Mouse (Mus musculus): ENCODE measurements around the gene Nr1d1.
A peak's percentile ranks its signal among the peaks of the same experiment; 100 is the strongest.

Nr1d1 gene

DNA sequence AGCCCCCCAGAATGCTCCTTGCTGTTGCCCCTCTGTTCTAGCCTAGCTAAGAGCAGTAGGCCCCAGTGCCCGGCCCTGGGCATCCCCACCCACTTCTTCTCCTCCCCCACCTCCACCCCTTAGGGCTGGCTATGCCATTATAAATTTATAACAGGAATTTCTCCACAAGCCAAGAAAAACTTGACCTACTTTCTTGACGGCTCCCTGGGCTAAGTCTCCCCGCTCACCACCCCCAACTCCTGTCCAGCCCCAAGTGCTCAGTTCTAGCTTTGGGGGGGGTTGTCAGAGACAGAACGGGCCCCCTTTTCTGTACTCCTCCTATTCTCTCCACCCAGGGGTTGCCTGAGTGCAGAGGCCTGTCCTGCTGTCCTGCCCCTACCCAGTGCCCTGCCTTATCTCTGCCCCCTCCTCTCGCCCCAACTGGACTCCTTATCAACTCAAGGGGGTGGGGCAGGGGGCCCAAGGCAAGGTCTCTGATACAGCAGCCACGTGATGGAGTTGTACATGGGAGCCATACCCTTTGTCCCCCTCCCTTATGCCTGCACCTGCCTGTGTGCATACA, 23.8 kb downstream of the Nr1d1 start:
- DNase-seq (ENCODE audit: low spot score), result no peak

- DNase-seq (ENCODE audit: low spot score), result peak; percentile 88
Measured at GRCm38 (mm10) chr11:98750351-98751201, 24.6 kb downstream of the Nr1d1 start.

DNA sequence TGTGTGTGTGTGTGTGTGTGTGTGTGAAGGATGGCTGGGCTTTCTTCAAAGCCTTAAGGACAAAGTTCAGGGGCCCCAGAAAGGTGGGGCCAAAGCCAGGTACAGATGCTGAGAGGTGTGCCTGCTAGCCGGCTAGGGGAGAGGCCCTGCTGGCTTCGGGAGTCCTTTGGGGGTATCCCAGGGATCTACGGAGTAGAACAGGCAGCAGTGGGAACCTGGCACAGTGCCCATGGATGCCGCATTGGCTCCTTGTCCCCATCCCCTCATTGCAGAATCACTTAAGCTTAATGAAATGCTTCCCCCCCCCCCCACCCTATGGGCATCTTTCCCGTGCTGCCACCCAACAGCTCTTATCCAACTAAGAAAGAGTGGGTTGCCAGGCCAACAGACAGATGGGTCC, 25.4 kb downstream of the Nr1d1 start:
- DNase-seq (ENCODE audit: low spot score), result peak; percentile 54

DNA sequence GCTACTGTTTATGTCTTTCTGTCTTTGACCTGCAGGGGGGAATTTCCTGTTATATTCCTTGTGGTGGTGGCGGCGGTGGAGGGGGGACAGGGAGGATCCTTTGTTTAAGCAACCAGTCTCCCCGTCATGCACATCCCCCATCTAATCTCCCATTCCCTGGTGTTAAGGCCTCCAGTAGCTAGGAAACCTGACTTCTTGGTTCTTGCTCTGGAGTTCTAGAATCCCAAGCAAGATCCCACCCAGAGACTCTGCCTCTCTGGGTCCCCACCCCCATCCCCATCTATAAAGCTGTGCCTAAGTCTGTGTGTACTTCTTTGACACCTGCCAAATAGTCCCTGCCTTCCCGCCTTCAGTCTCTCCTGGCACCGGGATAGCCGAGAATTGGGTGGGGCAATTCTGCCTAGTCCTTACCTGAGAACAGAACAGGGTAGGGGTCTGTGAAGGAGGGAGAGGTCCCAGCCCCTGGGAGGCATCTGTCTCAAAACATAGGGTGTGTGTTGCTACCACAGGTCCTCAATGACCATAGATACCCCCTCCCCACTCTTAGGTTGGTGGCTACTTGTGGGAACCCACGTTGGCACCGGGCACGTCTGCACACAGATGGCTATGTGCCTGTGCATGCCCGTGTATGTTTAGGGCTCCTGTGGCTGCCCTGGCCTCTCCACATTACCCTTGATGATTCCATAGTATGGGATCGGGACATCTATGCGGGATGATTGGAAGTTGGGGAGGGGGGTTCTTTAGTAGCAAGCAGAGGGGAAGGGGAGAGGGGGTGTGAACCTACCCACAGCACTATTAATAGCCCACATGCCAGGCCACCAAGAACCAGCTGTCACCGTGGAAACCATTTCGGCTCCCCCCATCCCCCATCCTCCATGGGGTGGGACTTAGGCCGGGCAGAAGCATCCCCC, 26.4 kb downstream of the Nr1d1 start:
- DNase-seq (ENCODE audit: low spot score), result peak; percentile 57

DNA sequence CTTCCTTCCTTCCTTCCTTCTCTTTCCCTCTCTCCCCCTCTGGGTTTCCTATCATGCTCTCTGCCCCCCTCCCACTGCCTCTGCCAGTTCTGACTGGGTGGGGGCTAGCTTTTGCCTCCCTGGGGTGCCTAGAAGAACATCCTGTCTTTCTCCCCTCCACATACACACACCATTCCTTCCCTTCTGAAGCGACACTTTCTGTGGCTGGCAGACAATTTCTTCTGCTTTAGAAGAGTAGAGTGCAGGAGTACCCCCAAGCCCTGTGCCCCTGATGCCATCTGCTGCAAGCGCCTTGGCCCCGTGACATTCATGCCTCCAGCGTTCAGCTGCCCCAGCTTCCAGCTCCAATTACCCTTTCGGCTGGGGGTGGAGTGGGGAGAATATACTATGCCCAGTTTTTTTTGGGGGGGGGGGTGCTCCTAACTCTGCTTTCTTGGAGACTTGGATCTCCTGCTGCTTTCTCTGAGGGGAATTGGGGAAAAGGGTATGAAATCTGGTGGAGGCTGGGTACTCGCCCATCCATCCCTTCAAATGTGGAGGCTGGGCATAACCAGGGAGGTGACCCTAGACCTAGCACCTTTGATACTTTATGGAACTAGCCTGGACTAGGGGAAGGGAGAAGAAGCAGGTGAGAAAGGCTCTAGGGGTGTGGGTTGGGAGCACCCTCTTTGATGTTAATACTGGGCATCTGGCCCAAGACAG, 27.2 kb downstream of the Nr1d1 start:
- DNase-seq (ENCODE audit: low spot score), result peak; percentile 32

DNA sequence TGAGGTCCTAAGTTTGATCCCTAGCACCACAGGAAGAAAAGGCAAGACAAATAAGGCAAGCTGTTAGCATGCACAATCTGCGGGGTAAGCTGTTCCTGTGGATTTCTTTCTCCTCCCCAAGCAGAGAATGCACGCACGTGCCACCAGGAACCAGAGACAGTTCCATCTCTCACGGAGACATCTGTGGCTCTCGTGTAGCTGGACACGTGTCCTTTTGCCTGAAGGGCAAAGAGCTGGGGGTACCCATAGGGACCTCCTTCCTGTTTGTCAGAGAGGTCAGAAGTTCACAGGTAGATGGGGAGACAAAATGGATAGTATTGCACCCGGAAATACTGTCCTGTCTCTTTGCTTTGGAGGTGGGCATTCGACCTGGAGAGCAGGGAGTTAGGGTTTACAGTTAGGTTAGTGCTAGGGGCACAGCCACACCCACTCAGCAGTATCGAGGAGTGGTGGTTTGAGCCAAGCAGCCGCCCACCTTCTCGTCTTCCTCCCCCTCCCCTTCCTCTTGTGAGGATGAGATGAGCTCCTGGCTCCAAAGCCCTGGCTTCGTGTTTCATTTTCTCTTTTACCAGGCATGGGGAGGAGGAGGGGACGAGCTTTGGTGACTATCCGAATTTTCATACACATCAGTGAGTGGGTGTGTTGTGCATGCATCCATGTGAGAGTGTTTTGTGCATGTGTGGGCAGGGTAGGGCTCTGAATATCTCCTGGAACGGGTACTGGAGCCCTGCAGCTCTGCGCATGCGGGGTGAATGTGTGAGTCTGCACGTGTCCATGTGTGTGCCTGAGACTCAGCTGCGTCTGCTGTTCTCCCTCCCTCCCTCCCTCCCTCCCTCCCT, 28.1 kb downstream of the Nr1d1 start:
- DNase-seq (ENCODE audit: low spot score), result peak; percentile 95

GRCm38 (mm10) chr11:98745932-98746853, 28.9 kb downstream of the Nr1d1 start:
- DNase-seq (ENCODE audit: low spot score), result peak; percentile 15

DNA sequence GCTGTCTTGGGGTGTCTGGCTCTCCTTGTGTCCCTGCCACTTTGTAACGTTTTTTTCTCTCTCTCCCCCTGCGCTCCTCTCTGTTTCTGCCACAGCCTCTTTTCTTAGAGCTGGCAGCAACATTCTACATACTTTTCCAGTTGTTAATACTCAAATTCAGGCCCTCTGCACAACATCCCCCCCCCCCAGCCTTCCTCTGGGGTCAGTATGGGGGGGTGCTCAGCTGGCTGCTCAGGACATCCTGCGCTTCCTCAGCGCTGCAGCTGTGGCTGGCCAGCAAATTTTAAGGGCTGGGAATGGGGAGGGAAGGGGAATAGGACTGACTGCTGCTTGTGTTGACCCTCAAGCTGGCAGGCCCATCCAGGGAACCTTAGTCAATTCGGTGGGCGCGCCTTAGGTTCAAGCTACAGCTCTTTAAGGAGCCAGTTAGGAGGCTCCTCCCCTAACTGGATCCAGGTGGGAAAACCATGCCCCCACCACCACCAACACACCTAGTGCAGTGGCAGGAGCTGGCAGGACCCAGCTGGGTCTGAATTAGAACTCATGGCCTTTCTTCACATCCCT, 30.6 kb downstream of the Nr1d1 start:
- DNase-seq (ENCODE audit: low spot score), result peak; percentile 13

- DNase-seq (ENCODE audit: low spot score), result peak; percentile 53
Measured at GRCm38 (mm10) chr11:98743655-98744345, 31.3 kb downstream of the Nr1d1 start.

- DNase-seq (ENCODE audit: low spot score), result peak; percentile 55
Measured at GRCm38 (mm10) chr11:98742397-98743291, 32.5 kb downstream of the Nr1d1 start.

DNA sequence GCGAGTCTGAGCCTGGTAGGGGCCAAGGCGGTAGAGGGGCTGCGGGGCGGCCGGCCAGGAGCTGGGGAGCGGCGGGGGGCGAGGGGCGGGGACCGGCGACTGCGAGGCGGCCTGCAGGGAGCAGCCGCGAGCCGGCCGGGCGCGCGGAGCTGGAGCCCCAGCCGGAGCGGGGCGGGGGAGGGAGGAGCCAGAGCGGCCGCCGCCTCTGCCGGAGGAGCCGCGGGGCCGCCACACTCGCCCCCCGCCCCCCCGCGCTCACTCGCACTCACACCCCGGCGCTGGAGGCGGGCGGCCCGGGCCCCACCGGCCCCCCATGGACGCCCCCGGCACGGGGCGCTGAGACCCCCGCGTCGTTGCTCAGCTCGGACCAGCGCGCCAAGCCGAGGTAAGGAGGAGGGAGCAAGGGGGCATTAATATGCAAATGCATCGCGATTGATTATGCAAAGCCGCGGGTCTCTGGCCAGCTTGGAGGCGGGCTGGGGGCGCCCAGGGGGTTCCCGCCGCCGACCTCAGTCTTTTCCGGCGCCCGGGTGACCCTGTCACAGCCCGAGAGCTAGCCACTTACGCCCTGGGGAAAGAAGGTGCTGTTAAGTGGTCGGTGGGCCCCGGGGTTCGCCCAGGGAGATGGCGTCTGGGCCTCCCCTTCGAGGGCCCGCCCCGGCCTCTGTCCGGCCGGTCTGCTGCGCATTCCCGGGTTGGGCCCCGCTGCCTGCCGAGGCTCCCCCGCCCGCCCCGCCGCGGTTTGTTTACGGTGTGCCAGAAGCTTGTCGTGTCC, 33.3 kb downstream of the Nr1d1 start:
- DNase-seq (ENCODE audit: low spot score), result peak; percentile 75

DNA sequence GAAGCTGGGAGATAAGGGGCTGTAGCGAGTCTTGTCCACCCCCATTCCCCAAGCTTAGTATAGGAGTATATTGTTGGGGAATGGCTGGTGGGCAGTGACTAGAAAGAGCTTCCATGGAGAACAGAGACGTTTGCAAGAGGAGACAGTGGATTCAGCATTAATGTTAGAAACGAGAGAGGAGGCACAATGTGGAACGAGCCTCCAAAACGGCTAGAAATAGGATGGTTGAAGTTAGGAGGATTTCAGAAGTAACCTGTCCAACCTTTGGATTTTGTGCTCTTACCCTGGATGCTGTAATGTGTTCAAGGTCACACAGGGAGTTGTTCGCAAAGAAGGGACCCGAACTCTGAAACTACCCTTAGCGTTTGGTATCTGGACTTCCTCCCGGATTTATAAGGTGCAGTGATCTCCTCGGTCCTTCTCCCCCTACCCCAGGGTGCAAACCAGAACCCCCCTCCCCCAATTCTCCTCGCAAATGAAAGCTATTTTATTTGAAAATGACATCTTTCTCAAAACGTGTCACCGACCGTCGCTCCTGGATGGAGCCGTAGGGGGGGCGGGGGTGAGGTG, 34.0 kb downstream of the Nr1d1 start:
- DNase-seq (ENCODE audit: low spot score), result peak; percentile 32

DNA sequence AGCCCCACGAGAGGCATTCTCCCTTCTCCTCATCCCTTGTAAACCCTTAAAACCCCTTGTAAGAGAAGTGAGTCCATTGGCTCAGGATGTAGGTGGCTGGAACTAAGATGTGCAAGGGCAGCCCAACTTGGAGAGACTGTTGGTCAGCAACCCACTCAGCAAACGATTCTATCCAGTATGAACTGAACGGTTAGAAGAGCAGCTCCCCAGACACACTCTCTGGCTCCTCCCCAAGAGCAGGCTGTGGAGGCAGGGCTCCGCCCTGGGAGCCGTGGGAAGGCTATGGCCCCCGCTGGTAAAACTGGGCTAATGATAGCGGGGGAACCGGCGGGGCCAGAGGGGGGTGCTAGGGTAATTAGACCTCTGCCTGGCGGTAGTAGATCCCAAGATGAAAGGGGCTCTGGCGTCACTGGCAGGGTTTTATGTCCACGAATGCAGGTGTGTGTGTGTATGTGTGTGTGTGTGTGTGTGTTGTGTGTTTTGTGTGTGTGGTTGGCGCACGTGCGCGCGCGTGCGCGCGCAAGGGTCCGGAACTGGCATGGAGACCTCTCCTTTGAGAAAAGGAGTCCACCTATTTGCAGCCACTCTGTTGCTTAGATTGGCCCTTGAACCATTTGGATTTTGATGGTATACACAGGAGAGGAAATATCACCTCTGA, 34.6 kb downstream of the Nr1d1 start, which contains the start of gene Thra:
Thra (plus strand) TSS at position 246 of the 658 bp plus-strand sequence.
- DNase-seq (ENCODE audit: low spot score), result peak; percentile 70

DNA sequence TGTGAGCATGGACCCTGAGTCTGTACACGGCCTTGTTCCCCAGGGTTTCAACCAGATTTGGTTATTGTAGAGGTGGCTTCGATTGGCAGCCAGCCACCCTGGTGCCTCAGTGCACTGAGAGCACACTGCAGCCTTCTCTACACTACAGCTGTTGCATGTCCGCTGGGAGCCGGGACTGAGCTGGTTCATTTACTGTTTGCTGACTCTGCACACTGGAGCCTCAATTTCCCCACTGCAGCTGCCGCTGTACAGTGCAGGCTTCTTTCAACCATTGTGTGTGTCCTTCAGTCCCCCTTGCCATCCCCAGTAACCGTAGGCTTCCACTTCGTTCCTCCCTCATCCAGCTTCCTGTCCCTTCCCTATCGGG, 35.1 kb downstream of the Nr1d1 start:
- DNase-seq (ENCODE audit: low spot score), result peak; percentile 51

DNA sequence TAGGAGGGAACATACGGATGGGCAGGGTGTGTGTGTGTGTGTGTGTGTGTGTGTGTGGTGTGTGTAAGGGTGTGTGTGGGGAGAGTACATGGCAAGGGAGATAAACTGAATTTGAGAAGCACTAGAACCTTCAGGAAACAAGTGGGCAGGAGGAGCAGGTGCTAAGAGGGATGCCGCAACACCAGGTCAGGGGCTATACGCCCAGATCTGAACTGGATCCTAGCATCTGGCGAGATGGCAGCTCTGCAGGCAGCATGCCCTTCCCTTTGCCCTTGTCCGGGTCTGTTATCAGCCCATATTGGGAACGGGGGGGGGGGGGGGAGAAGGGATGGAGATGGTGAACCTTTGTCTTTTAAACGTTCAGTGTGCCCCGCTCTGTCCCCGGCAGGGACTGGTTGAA, 36.2 kb downstream of the Nr1d1 start:
- DNase-seq (ENCODE audit: low spot score), result no peak

GRCm38 (mm10) chr11:98738428-98738911, 36.7 kb downstream of the Nr1d1 start:
- DNase-seq (ENCODE audit: low spot score), result peak; percentile 59
